Mouse (Mus musculus) gonadal fat pad, adult 2 months (tissue): ENCODE results near the gene Dock11. TPM values are rescaled to one million over a fixed set of nuclear protein-coding genes. Genes with fewer than 3 reads are reported as not detected.

Experiments
- DNase-seq: peaks from one replicate; pipeline ENCODE4 v3.0.0-alpha.2; 2012; ENCODE audit warnings: low read depth
- polyA plus RNA-seq: library from polyadenylated mRNA; depleted of rRNA; stranded (reverse); fragments of >200 nt; gene quantifications from 2 replicates; pipeline ENCODE4 v1.2.3, GENCODE M21; 2012; rRNA removed

The Dock11 gene
- polyA plus RNA-seq, 1 experiment: 2.4 TPM

GRCm38 (mm10) chrX:36101318-36101717, 212.7 kb downstream of the Dock11 start:
- no peak for DNase-seq

GRCm38 (mm10) chrX:36108601-36109000, 220.0 kb downstream of the Dock11 start:
- DNase-seq: no peak

GRCm38 (mm10) chrX:36111622-36112421, 223.2 kb downstream of the Dock11 start, which contains the start of gene Il13ra1:
Gene Il13ra1, plus strand, starts transcription at chrX:36112110.
- no peak for DNase-seq

GRCm38 (mm10) chrX:36112422-36112750, 223.8 kb downstream of the Dock11 start:
- DNase-seq: no peak

- DNase-seq: no peak
These were observed 226.5 kb downstream of the Dock11 start for GRCm38 (mm10) chrX:36115171-36115570.

Other genes with a start within 250 kb of the Dock11 start
- 5.2 and 7.1 TPM in 2 replicates for gene Il13ra1, start 223.3 kb downstream of the Dock11 start, polyA plus RNA-seq